Mouse (Mus musculus): ENCODE measurements at regions not wholly inside any gene's neighbourhood (a gene's known extent, or its start where the extent isn't known, plus 50 kb on each side); places are given as distances from the start of the nearest gene placed in this dataset.
A peak's percentile ranks its signal among the peaks of the same experiment; 100 is the strongest.
"Not testable (repeated sequence)": the region's sequence is repeated elsewhere in the genome, so short reads cannot be mapped to it uniquely, and the experiment has no call there.

GRCm38 (mm10) chr4:51627289-51627688 is 410.8 kb downstream of the Cylc2 start:
- Histone ChIP-seq H3K4me3 (ENCODE audit: low read length) (no peak overlapping the region), H3K36me3 (ENCODE audit: control insufficient read depth, insufficient read depth, low read length) (no peaks in the 10 kb centered on the region), H3K9ac (ENCODE audit: low read depth, low read length) (no peak overlapping the region), H3K27me3 (replicated peaks; ENCODE audit: control insufficient read depth, insufficient read depth, low read length) (no peaks in the 10 kb centered on the region), H3K4me1 (ENCODE audit: control insufficient read depth, insufficient read depth, low read length) (no peaks in the 10 kb centered on the region), H3K27ac (ENCODE audit: low read length) (no peak overlapping the region), H3K9me3 (ENCODE audit: control insufficient read depth, low read length) (no peaks in the 10 kb centered on the region), H3K4me2 (ENCODE audit: low read depth, low read length) (no peak overlapping the region)
- ATAC-seq: no peak
- WGBS: 40% methylated on average over 3 of the region's 3 CpGs

GRCm38 (mm10) chr4:51633471-51633870 is 417.0 kb downstream of the Cylc2 start:
- no peak overlapping the region for H3K4me3 ChIP-seq (ENCODE audit: low read length)
- H3K4me1 ChIP-seq (ENCODE audit: control insufficient read depth, insufficient read depth, low read length): no peaks in the 10 kb centered on the region
- H3K9ac ChIP-seq (ENCODE audit: low read depth, low read length): no peak overlapping the region
- no peaks in the 10 kb centered on the region for H3K9me3 ChIP-seq (ENCODE audit: control insufficient read depth, low read length)
- H3K4me2 ChIP-seq (ENCODE audit: low read depth, low read length): no peak overlapping the region
- H3K27ac ChIP-seq (ENCODE audit: low read length): no peak overlapping the region
- peak; percentile 88 for ATAC-seq
- H3K36me3 ChIP-seq (ENCODE audit: control insufficient read depth, insufficient read depth, low read length): no peaks in the 10 kb centered on the region
- H3K27me3 ChIP-seq (replicated peaks; ENCODE audit: control insufficient read depth, insufficient read depth, low read length): no peaks in the 10 kb centered on the region
- 67% methylated on average over 1 of the region's 1 CpGs for WGBS

GRCm38 (mm10) chr4:51657325-51657724 is 440.8 kb downstream of the Cylc2 start:
- H3K27ac ChIP-seq (ENCODE audit: low read length): no peak overlapping the region
- no peaks in the 10 kb centered on the region for H3K36me3 ChIP-seq (ENCODE audit: control insufficient read depth, insufficient read depth, low read length)
- no peaks in the 10 kb centered on the region for H3K9me3 ChIP-seq (ENCODE audit: control insufficient read depth, low read length)
- no peaks in the 10 kb centered on the region for H3K27me3 ChIP-seq (replicated peaks; ENCODE audit: control insufficient read depth, insufficient read depth, low read length)
- no peak overlapping the region for H3K4me3 ChIP-seq (ENCODE audit: low read length)
- no peak overlapping the region for H3K9ac ChIP-seq (ENCODE audit: low read depth, low read length)
- 81% methylated on average over 2 of the region's 2 CpGs for WGBS
- H3K4me2 ChIP-seq (ENCODE audit: low read depth, low read length): no peak overlapping the region
- no peaks in the 10 kb centered on the region for H3K4me1 ChIP-seq (ENCODE audit: control insufficient read depth, insufficient read depth, low read length)
- ATAC-seq: no peak

GRCm38 (mm10) chr4:51658286-51658685 is 441.8 kb downstream of the Cylc2 start:
- Histone ChIP-seq H3K27ac (ENCODE audit: low read length) (no peak overlapping the region), H3K4me3 (ENCODE audit: low read length) (no peak overlapping the region), H3K9ac (ENCODE audit: low read depth, low read length) (no peak overlapping the region), H3K27me3 (replicated peaks; ENCODE audit: control insufficient read depth, insufficient read depth, low read length) (no peaks in the 10 kb centered on the region), H3K4me1 (ENCODE audit: control insufficient read depth, insufficient read depth, low read length) (no peaks in the 10 kb centered on the region), H3K4me2 (ENCODE audit: low read depth, low read length) (no peak overlapping the region), H3K36me3 (ENCODE audit: control insufficient read depth, insufficient read depth, low read length) (no peaks in the 10 kb centered on the region), H3K9me3 (ENCODE audit: control insufficient read depth, low read length) (no peaks in the 10 kb centered on the region)
- ATAC-seq: no peak

GRCm38 (mm10) chr4:51671516-51671915 is 455.0 kb downstream of the Cylc2 start:
- Histone ChIP-seq H3K4me3 (ENCODE audit: low read length) (no peak overlapping the region), H3K9me3 (ENCODE audit: control insufficient read depth, low read length) (no peaks in the 10 kb centered on the region), H3K4me2 (ENCODE audit: low read depth, low read length) (no peak overlapping the region), H3K36me3 (ENCODE audit: control insufficient read depth, insufficient read depth, low read length) (no peaks in the 10 kb centered on the region), H3K27me3 (replicated peaks; ENCODE audit: control insufficient read depth, insufficient read depth, low read length) (no peaks in the 10 kb centered on the region), H3K27ac (ENCODE audit: low read length) (no peak overlapping the region), H3K9ac (ENCODE audit: low read depth, low read length) (no peak overlapping the region), H3K4me1 (ENCODE audit: control insufficient read depth, insufficient read depth, low read length) (no peaks in the 10 kb centered on the region)
- 79% methylated on average over 2 of the region's 2 CpGs for WGBS
- ATAC-seq: no peak

- Histone ChIP-seq H3K4me3 (ENCODE audit: low read length) (no peak overlapping the region), H3K4me1 (ENCODE audit: control insufficient read depth, insufficient read depth, low read length) (no peaks in the 10 kb centered on the region), H3K4me2 (ENCODE audit: low read depth, low read length) (no peak overlapping the region), H3K27me3 (replicated peaks; ENCODE audit: control insufficient read depth, insufficient read depth, low read length) (no peaks in the 10 kb centered on the region), H3K9me3 (ENCODE audit: control insufficient read depth, low read length) (no peaks in the 10 kb centered on the region), H3K9ac (ENCODE audit: low read depth, low read length) (no peak overlapping the region), H3K27ac (ENCODE audit: low read length) (no peak overlapping the region), H3K36me3 (ENCODE audit: control insufficient read depth, insufficient read depth, low read length) (no peaks in the 10 kb centered on the region)
- ATAC-seq: no peak
- WGBS: 76% methylated on average over 1 of the region's 1 CpGs
Measured at GRCm38 (mm10) chr4:51674406-51674805, 457.9 kb downstream of the Cylc2 start.

- WGBS: 69% methylated on average over 2 of the region's 2 CpGs
- H3K27ac ChIP-seq (ENCODE audit: low read length): no peak overlapping the region
Measured at GRCm38 (mm10) chr4:51679097-51679496, 462.6 kb downstream of the Cylc2 start.

GRCm38 (mm10) chr4:51683345-51683744 is 466.9 kb downstream of the Cylc2 start:
- H3K27ac ChIP-seq (ENCODE audit: low read length); H3K4me2 ChIP-seq (ENCODE audit: low read depth, low read length); H3K4me1 ChIP-seq (ENCODE audit: control insufficient read depth, insufficient read depth, low read length); H3K36me3 ChIP-seq (ENCODE audit: control insufficient read depth, insufficient read depth, low read length); H3K4me3 ChIP-seq (ENCODE audit: low read length); H3K27me3 ChIP-seq (replicated peaks; ENCODE audit: control insufficient read depth, insufficient read depth, low read length); H3K9ac ChIP-seq (ENCODE audit: low read depth, low read length); H3K9me3 ChIP-seq (ENCODE audit: control insufficient read depth, low read length): not testable (repeated sequence)
- ATAC-seq: peak; percentile 71

More at GRCm38 (mm10) chr4:51679097-51679496, 462.6 kb downstream of the Cylc2 start:
- Histone ChIP-seq H3K4me2 (ENCODE audit: low read depth, low read length) (no peak overlapping the region), H3K27me3 (replicated peaks; ENCODE audit: control insufficient read depth, insufficient read depth, low read length) (no peaks in the 10 kb centered on the region), H3K4me1 (ENCODE audit: control insufficient read depth, insufficient read depth, low read length) (no peaks in the 10 kb centered on the region), H3K4me3 (ENCODE audit: low read length) (no peak overlapping the region), H3K9ac (ENCODE audit: low read depth, low read length) (no peak overlapping the region), H3K9me3 (ENCODE audit: control insufficient read depth, low read length) (no peaks in the 10 kb centered on the region), H3K36me3 (ENCODE audit: control insufficient read depth, insufficient read depth, low read length) (no peaks in the 10 kb centered on the region)
- no peak for ATAC-seq

- Histone ChIP-seq H3K4me2 (ENCODE audit: low read depth, low read length) (no peak overlapping the region), H3K27me3 (replicated peaks; ENCODE audit: control insufficient read depth, insufficient read depth, low read length) (no peaks in the 10 kb centered on the region), H3K4me1 (ENCODE audit: control insufficient read depth, insufficient read depth, low read length) (no peaks in the 10 kb centered on the region), H3K9ac (ENCODE audit: low read depth, low read length) (no peak overlapping the region), H3K36me3 (ENCODE audit: control insufficient read depth, insufficient read depth, low read length) (no peaks in the 10 kb centered on the region), H3K9me3 (ENCODE audit: control insufficient read depth, low read length) (no peaks in the 10 kb centered on the region), H3K27ac (ENCODE audit: low read length) (no peak overlapping the region), H3K4me3 (ENCODE audit: low read length) (no peak overlapping the region)
- no peak for ATAC-seq
- 76% methylated on average over 3 of the region's 3 CpGs for WGBS
Measured at GRCm38 (mm10) chr4:51686651-51687050, 470.2 kb downstream of the Cylc2 start.

All from intestine, embryonic 16.5 days (tissue).